Mouse (Mus musculus) lung, adult 2 months (tissue): ENCODE results near the gene Rnf144b.

ENCODE experiments used
- CTCF ChIP-seq: fragments of 200-500 bp; IDR thresholded peaks from 2 replicates; pipeline ENCODE4 v1.5.1; 2011; ENCODE audit warnings: mild to moderate bottlenecking, low read length, control low read depth; ENCODE audit not compliant: insufficient read depth
- POLR2A ChIP-seq: fragments of 200-500 bp; IDR thresholded peaks from 2 replicates; pipeline ENCODE4 v1.6.1; 2011; ENCODE audit warnings: low read depth, mild to moderate bottlenecking, control low read depth, low read length, borderline replicate concordance; ENCODE audit errors: extremely low read depth

DNA sequence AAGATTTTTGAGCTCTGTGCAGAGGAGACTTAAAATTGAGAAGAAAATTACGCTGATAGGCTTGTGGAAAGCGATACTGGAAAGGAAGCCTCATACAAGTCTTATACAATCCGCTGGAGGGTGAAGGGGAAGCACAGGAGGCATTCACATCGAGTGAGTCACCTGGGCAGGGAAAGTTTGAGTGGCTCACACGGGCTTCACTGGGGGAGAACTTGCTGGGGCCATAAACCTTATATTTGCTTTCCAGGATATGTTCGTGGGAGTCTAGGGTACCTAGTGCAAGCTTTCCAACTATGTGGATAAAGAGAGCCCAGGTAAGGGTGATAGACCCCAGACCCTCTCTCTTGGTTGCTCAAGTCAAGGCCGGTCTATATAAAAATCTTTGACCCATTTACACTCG is 150.5 kb downstream of the Rnf144b start:
- TF ChIP-seq CTCF (no peak), POLR2A (no peak)
